Mouse (Mus musculus) neural tube, embryonic 12.5 days (tissue): ENCODE data around the gene Gm11009. TPM values are rescaled to one million over a fixed set of nuclear protein-coding genes. Genes with fewer than 3 reads are reported as not detected.
"Not testable (repeated sequence)": the region's sequence is repeated elsewhere in the genome, so short reads cannot be mapped to it uniquely, and the experiment has no call there.

Experiments
- ATAC-seq: fragments of 200-750 bp; cut with Nextera tagmentation; 2 replicates; pipeline ENCODE4 v1.8.0; 2017; ENCODE audit warnings: low read depth, mild to moderate bottlenecking, moderate TSS enrichment, moderate library complexity; ENCODE audit not compliant: low FRiP score
- H3K27ac ChIP-seq: fragments of 300-500 bp; sonication (generic); 2 replicates; pipeline ENCODE4 v1.5.1; 2016
- H3K27me3 ChIP-seq: fragments of 300-500 bp; sonication (generic); replicated peaks from 2 replicates; pipeline ENCODE4 v1.6.1; 2016; ENCODE audit warnings: mild to moderate bottlenecking
- H3K36me3 ChIP-seq: fragments of 300-500 bp; sonication (generic); 2 replicates; pipeline ENCODE4 v1.6.1; 2016; ENCODE audit warnings: mild to moderate bottlenecking
- H3K4me1 ChIP-seq: fragments of 300-500 bp; sonication (generic); 2 replicates; pipeline ENCODE4 v1.6.1; 2016
- H3K4me2 ChIP-seq: fragments of 300-500 bp; sonication (generic); replicated peaks from 2 replicates; pipeline ENCODE4 v1.6.1; 2016; ENCODE audit warnings: mild to moderate bottlenecking
- H3K4me3 ChIP-seq: fragments of 300-500 bp; sonication (generic); 2 replicates; pipeline ENCODE4 v1.5.1; 2016
- H3K9ac ChIP-seq: fragments of 300-500 bp; sonication (generic); 2 replicates; pipeline ENCODE4 v1.6.1; 2016; ENCODE audit warnings: mild to moderate bottlenecking
- H3K9me3 ChIP-seq: fragments of 300-500 bp; sonication (generic); 2 replicates; pipeline ENCODE4 v1.6.1; 2016; ENCODE audit warnings: mild to moderate bottlenecking
- WGBS: fragments of 180-500 bp; shearing (Covaris S2); methylation state at CpG from one replicate; pipeline ENCODE4 v1.1.7; 2016; 5-methylcytosine and 5-hydroxymethylcytosine counted together
- polyA plus RNA-seq: library from polyadenylated mRNA; unstranded; fragments of >200 nt; fragmentation: Nextera tagmentation; extraction: Ambion mirVana; gene quantifications from 2 replicates; pipeline ENCODE4 v1.2.1, GENCODE M21; 2016

The Gm11009 gene
- polyA plus RNA-seq: not detected in 2 replicates

GRCm38 (mm10) chr2:176319394-176319793 lies at the start of gene Gm11009:
Gm11009 (minus strand) TSS chr2:176319494.
- not testable (repeated sequence) for H3K27ac ChIP-seq, H3K4me2 ChIP-seq, H3K4me3 ChIP-seq, H3K4me1 ChIP-seq, H3K27me3 ChIP-seq, H3K9me3 ChIP-seq, H3K9ac ChIP-seq, ATAC-seq, H3K36me3 ChIP-seq
- no CpG with 5 or more reads among the region's 2 CpGs for WGBS

Other genes starting within 250 kb of the Gm11009 start
- 0.43 and 0.68 TPM in 2 replicates for gene Gm2004, start 169.7 kb downstream of the Gm11009 start, polyA plus RNA-seq
- gene 2210418O10Rik, start 92.9 kb downstream of the Gm11009 start, polyA plus RNA-seq: 3.9 and 4.1 TPM in 2 replicates
- 8.1 and 8.4 TPM in 2 replicates for gene Gm14435, start 104.1 kb upstream of the Gm11009 start, polyA plus RNA-seq
- gene Gm14434, start 167.3 kb upstream of the Gm11009 start, polyA plus RNA-seq: 15.2 and 20.5 TPM in 2 replicates
- not detected in 2 replicates for gene Zfp967, start 201.6 kb upstream of the Gm11009 start, polyA plus RNA-seq